Mouse (Mus musculus) telencephalon, adult 2 months (tissue): Measurements from ENCODE around the gene Pam.

ENCODE experiments used
- DNase-seq: peaks from one replicate; pipeline ENCODE4 v3.0.0-alpha.2; 2011; ENCODE audit warnings: low read depth, low spot score

Pam gene

DNA sequence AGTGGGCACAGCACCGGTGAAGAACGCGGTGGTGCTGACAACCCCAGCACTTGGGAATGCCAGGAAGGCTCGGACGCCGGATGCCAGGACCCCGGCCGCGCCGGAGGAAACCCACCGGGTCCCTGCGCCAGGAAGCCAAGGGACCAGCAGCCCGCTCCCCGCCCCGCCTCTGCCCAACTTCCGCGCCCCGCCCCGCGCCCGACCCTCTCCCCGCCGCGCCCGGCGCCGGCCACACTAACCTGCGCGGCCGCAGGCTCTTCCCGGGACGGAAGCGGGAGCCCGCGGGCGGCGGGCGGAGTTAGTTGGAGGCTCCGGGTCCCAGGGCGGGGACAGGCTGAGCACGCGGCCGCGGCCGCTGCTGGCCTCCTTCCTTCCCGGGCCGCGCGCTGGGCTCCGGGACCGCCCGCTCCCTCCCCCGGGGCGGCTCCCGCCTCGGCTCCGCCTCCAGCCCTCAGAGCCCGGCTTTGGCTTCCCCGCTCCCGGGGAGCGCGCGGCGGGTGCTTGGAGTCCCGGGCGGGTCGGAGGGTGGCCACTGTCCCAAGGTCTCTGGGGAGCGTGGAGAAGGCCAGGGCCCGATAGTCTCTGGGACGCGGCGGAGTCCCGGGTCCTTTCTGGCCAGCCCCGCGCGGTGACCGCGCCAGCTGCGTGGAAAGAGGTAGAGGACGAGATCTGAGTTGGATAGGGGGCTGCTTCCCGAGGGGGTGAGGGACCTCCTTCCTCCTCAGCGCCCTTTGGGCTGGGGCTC is at the start of gene Pam:
Gene Pam, minus strand, starts transcription at position 401 of the 745 bp plus-strand sequence.
- DNase-seq, result no peak

- no peak for DNase-seq
These were observed 49.4 kb upstream of the Pam start for GRCm38 (mm10) chr1:98144845-98145244.

DNA sequence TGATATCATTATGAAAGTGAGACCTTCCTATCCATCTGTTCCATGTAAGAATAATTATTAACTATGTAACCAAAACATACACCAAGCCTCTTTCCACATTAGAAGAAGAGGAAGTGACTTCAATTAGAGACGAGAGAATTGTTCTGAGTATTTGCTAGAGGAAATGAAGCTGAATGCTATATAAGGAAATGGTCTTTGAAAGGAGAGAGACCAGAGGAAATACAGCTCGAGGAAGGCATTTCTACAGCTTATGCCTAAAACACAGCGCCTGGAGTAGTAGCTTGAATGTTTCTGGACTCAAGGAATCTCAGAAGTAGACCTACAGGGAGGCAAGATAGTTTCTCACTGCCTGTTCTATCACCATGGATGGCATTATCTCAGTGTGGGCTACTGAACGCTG is 35.8 kb upstream of the Pam start:
- no peak for DNase-seq

DNA sequence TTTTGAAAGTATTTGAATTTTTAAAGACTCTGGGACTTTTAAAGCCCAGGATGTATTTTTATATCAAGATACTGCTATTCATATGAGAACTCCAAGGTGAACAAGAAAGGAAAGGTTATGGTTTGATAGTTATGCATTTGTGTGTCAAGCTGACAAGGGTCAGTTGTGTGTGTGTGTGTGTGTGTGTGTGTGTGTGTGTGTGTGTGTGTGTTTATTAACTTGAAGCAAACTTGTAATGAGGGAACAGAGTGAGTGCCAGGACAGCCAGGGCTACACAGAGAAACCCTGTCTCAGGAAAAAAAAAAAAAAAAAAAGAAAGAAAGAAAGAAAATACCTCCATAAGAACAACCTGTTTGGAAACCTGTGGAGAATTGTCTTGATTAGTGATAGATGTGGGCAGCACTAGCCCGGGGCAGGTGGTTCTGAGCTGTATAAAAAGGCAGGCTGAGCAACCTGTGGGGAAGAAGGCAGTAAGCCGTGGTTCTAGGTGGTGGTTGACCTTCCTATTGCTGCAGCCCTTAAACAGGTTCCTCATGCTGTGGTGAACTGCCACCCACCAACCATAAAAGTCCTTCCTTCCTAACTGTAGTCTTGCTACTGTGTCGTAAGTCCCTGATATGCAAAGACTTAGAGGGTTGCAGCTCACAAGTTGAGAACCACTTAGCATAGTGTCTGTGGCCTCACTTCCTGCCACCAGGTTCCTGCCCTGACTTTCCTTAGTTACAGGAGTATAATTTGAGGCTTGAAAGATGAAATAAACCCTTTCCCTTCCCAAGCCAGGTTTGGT is 34.3 kb upstream of the Pam start:
- no peak for DNase-seq

- no peak for DNase-seq
These were observed 33.7 kb upstream of the Pam start for GRCm38 (mm10) chr1:98129111-98129510.

DNA sequence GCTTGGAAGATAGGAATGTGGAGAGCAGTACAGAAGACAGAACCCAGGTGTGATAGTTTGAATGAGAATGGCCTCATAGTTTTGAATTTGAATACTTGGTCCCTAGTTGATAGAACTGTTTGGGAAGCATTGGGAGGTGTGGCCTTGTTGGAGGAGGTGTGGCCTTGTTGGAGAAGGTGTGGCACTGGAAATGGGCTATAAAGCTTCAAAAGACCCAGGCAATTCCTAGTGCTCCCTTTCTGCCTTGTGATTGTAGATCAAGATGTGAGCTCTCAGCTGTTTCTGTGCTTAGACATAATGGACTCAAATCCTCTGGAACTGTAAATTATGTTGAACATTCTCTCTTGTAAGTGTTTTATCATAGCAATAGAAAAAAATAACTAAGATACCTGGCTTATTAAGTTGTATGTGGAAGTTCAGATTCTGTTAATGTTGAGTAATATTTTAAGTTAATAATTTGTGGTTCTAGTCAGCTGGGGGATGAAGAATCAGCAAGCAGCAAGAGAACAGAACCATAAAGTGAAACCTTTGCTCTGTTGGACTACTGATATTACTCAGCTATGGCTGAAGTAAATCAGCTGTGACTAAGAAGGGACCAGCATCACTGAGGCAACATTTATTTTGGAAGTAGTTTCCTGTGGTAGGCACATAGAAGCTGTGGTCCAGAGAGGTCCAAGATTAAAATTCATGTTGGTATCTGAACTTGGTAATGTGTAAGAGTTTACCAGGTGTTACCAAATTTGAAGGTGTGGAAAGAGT is 33.1 kb upstream of the Pam start:
- DNase-seq, result no peak

GRCm38 (mm10) chr1:98126268-98126667 is 30.8 kb upstream of the Pam start:
- DNase-seq, result no peak

DNA sequence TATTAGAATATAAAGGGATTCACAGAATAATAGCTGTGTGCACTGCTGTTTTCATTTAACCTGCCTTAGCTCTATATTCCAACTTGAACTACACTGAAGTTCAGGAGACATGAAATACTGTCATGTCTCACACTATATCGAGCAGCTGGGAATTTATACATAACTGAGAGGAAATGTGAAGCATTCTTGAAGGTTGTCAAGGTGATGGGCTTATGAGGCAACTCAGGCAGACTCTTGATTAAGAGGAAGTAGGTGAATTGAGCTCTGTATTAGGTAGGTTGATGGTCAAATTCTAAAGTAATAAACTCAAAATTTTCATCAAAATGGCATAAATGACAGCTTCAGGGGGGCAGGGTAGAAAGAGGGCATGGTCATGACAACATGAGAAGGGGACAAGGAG is 29.3 kb upstream of the Pam start:
- no peak for DNase-seq

DNA sequence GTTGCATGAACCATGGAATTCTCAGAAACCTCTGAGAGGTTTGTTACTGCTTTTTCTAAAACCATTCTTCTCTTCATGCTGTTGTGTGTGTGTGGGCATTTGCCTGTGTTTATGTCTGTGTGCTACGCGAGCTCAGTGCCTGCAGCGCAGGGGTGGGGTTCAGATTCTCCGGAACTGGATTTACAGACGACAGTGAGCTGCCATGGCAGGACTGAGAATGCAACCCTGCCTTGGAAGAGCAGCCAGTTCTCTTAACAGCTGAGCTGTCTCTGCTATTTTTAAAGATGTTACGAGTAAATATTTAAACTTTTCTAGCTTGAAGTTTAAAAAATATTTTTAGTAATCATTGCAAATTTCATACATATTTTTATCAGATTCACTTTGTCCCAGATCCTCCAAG is 24.1 kb upstream of the Pam start:
- peak; percentile 27 for DNase-seq

GRCm38 (mm10) chr1:98107599-98107998 is 12.2 kb upstream of the Pam start:
- no peak for DNase-seq

- no peak for DNase-seq
These were observed 4.0 kb upstream of the Pam start for GRCm38 (mm10) chr1:98099441-98099840.

- no peak for DNase-seq
These were observed 2.7 kb upstream of the Pam start for GRCm38 (mm10) chr1:98097957-98098729.

GRCm38 (mm10) chr1:98096396-98096935 is 1.0 kb upstream of the Pam start:
- DNase-seq, result no peak

- no peak for DNase-seq
These were observed 515 bp upstream of the Pam start for GRCm38 (mm10) chr1:98095991-98096330.

GRCm38 (mm10) chr1:98094811-98095245 is 618 bp downstream of the Pam start:
- DNase-seq, result no peak

GRCm38 (mm10) chr1:98089336-98089975 is 6.0 kb downstream of the Pam start:
- no peak for DNase-seq

- no peak for DNase-seq
These were observed 9.0 kb downstream of the Pam start for GRCm38 (mm10) chr1:98086456-98086855.

- no peak for DNase-seq
These were observed 10.7 kb downstream of the Pam start for GRCm38 (mm10) chr1:98084596-98085274.

DNA sequence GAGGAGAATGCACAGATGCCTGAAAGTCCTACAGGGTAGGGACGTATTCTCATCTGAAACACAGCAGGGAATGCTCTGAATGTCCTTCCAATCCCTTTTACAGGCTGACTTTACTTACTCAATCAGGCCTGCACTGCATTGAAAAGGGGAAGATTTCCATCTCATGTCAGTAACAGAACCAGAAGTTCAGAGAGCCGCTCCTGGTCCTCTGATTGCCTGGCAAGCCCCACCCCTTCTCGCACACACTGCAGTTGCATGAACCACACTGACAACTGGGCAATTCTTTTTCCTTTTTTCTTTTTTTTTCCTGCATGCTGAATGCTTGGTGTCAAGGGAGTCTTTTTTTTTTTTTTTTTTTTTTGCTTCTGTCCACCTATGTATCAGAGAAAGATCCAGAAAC is 11.9 kb downstream of the Pam start:
- DNase-seq, result no peak

- no peak for DNase-seq
These were observed 12.5 kb downstream of the Pam start for GRCm38 (mm10) chr1:98082988-98083387.
